28 mouse cellular contexts compared by ENCODE assay signal in the genomic region with DNA sequence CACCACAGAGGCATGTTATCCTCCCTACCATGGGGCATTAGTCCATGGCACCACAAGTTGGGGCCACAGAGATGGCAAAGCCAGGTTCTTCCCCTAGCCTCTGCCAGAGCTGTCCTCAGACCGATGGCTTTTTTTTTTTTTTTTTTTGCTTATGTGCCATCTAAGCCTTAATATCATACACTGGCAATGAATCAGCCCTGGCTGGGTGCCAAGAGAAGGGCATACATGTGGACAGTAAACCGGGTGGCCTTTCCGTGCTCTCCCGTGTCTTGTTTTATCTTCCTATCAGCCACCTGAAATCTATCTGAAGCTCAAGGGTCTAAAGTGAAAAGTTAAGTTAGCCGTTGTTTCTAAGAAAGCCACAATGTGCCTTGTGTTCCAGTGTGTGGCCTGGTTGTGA. TPM values are rescaled to one million over a fixed set of nuclear protein-coding genes. Genes with fewer than 3 reads are reported as not detected.
DNase-seq lines count a peak whose midpoint lies in the region; ATAC-seq and TF ChIP-seq lines count a peak whose summit lies in the region.
"Had no signal": no experiment of that assay in that cellular context is flagged by ENCODE, and none has a peak within 500 bp of the region (broad histone marks: within the 10 kb centered on the region; RNA-seq: fewer than 3 reads in every experiment).

No protein-coding gene starts in this region.

- peaks cover 12% of the 10 kb centered on the region; the same call in 1 of the 2 replicates for H3K4me1 ChIP-seq in hindbrain, embryonic 14.5 days (replicated peaks; ENCODE audit: control insufficient read depth, insufficient read depth, low read length)
- H3K4me1 ChIP-seq in hindbrain, embryonic 11.5 days (replicated peaks; ENCODE audit: control insufficient read depth, insufficient read depth, low read length) = peaks cover 7% of the 10 kb centered on the region; the same call in 1 of the 2 replicates
- no peaks in the 10 kb centered on the region for H3K4me1 ChIP-seq in megakaryocyte, embryonic 14.5 days
- H3K4me1 ChIP-seq in hindbrain, postnatal 0 days (ENCODE audit: insufficient read depth, low read length) = peaks cover 8% of the 10 kb centered on the region
- peaks cover 19% of the 10 kb centered on the region for H3K4me1 ChIP-seq in midbrain, embryonic 16.5 days (ENCODE audit: control insufficient read depth, insufficient read depth, low read length)
- H3K4me1 ChIP-seq: liver, embryonic 13.5 days had no signal

- peaks cover 40% of the 10 kb centered on the region for H3K27me3 ChIP-seq in hindbrain, embryonic 14.5 days (ENCODE audit: control insufficient read depth, insufficient read depth, low read length)
- peaks cover 37% of the 10 kb centered on the region for H3K27me3 ChIP-seq in hindbrain, embryonic 11.5 days (ENCODE audit: control insufficient read depth, insufficient read depth, low read length)
- peaks cover 7% of the 10 kb centered on the region for H3K27me3 ChIP-seq in megakaryocyte, embryonic 14.5 days (replicated peaks)
- H3K27me3 ChIP-seq in hindbrain, postnatal 0 days (ENCODE audit: insufficient read depth, low read length) = no peaks in the 10 kb centered on the region
- H3K27me3 ChIP-seq in midbrain, embryonic 16.5 days (ENCODE audit: control insufficient read depth, insufficient read depth, low read depth, low read length) = peaks cover 11% of the 10 kb centered on the region

- no peak for TF ChIP-seq CTCF in hindbrain, postnatal 0 days (IDR thresholded peaks at IDR 0.05; ENCODE audit: low read depth)

- no peak for DNase-seq in hindbrain, embryonic 14.5 days (ENCODE audit: low spot score)
- no peak for DNase-seq in hindbrain, embryonic 11.5 days (ENCODE audit: low spot score)
- DNase-seq in hindbrain, postnatal 0 days (ENCODE audit: low spot score) = peak; percentile 36
- no peak for DNase-seq in embryo, embryonic 11 days
- DNase-seq in MN1 (ENCODE audit: low spot score) = no peak
- DNase-seq: adrenal gland, adult 8-10 months; cerebellum, adult 11-12 months; gastrocnemius, postnatal 25 days; heart, adult 2 months; heart, postnatal 14 days; kidney, adult 2 months; kidney, postnatal 14 days; layer of hippocampus, postnatal 36 days; liver, embryonic 13.5 days; lung, adult 2 months; lung, postnatal 36 days; thymus, postnatal 25 days had no signal

- H3K4me2 ChIP-seq in hindbrain, embryonic 14.5 days (replicated peaks) = peak overlapping the region; percentile 77
- no peak overlapping the region for H3K4me2 ChIP-seq in hindbrain, embryonic 11.5 days (replicated peaks; ENCODE audit: low read depth, low read length)
- H3K4me2 ChIP-seq in hindbrain, postnatal 0 days (ENCODE audit: low read depth, low read length) = peak overlapping the region; percentile 64
- peak overlapping the region; percentile 96 for H3K4me2 ChIP-seq in midbrain, embryonic 16.5 days (ENCODE audit: low read length)
- H3K4me2 ChIP-seq: heart, embryonic 13.5 days; limb, embryonic 13.5 days; liver, embryonic 13.5 days had no signal

- WGBS in hindbrain, embryonic 14.5 days = 77% methylated on average over 5 of the region's 5 CpGs
- WGBS in hindbrain, embryonic 11.5 days = 86% methylated on average over 5 of the region's 5 CpGs
- WGBS in hindbrain, postnatal 0 days = 61% methylated on average over 5 of the region's 5 CpGs
- 87% methylated on average over 5 of the region's 5 CpGs for WGBS in midbrain, embryonic 16.5 days

- no peaks in the 10 kb centered on the region for H3K36me3 ChIP-seq in hindbrain, embryonic 14.5 days (replicated peaks; ENCODE audit: control insufficient read depth, insufficient read depth)
- no peaks in the 10 kb centered on the region for H3K36me3 ChIP-seq in hindbrain, embryonic 11.5 days (ENCODE audit: control insufficient read depth, insufficient read depth, low read length)
- H3K36me3 ChIP-seq in megakaryocyte, embryonic 14.5 days (replicated peaks; ENCODE audit: low read length) = no peaks in the 10 kb centered on the region
- no peaks in the 10 kb centered on the region for H3K36me3 ChIP-seq in hindbrain, postnatal 0 days (ENCODE audit: insufficient read depth, low read length)
- H3K36me3 ChIP-seq in midbrain, embryonic 16.5 days (ENCODE audit: control insufficient read depth, insufficient read depth, low read length) = no peaks in the 10 kb centered on the region
- H3K36me3 ChIP-seq: heart, embryonic 13.5 days; limb, embryonic 13.5 days; liver, embryonic 13.5 days had no signal

- peak overlapping the region; percentile 62; the same call in 1 of the 2 replicates for H3K9ac ChIP-seq in hindbrain, embryonic 14.5 days
- H3K9ac ChIP-seq in hindbrain, embryonic 11.5 days (ENCODE audit: low read depth, low read length) = no peak overlapping the region
- H3K9ac ChIP-seq in hindbrain, postnatal 0 days (replicated peaks; ENCODE audit: low read length) = peak overlapping the region; percentile 56; the same call in 1 of the 2 replicates
- no peak overlapping the region for H3K9ac ChIP-seq in midbrain, embryonic 16.5 days (ENCODE audit: low read depth, low read length)
- H3K9ac ChIP-seq: heart, embryonic 13.5 days; limb, embryonic 13.5 days; liver, embryonic 13.5 days had no signal

- no peak overlapping the region for H3K27ac ChIP-seq in hindbrain, embryonic 14.5 days
- H3K27ac ChIP-seq in hindbrain, embryonic 11.5 days (ENCODE audit: low read depth, low read length) = no peak overlapping the region
- no peak overlapping the region; the same call in 1 of the 2 replicates for H3K27ac ChIP-seq in hindbrain, postnatal 0 days
- no peak overlapping the region for H3K27ac ChIP-seq in midbrain, embryonic 16.5 days (ENCODE audit: low read length)
- H3K27ac ChIP-seq: heart, adult 2 months; heart, embryonic 13.5 days; limb, embryonic 13.5 days; liver, embryonic 13.5 days had no signal

- ATAC-seq in hindbrain, embryonic 14.5 days (ENCODE audit: low FRiP score) = no peak
- ATAC-seq in hindbrain, embryonic 11.5 days (ENCODE audit: low FRiP score) = no peak
- no peak for ATAC-seq in megakaryocyte, adult 5-6 weeks (ENCODE audit: poor library complexity, severe bottlenecking)
- ATAC-seq in hindbrain, postnatal 0 days = no peak
- ATAC-seq in midbrain, embryonic 16.5 days = no peak
- ATAC-seq: activated CD4-positive, CD25-positive, alpha-beta regulatory T cell, adult 4 months; forebrain, embryonic 16.5 days; inflammation-experienced regulatory T-cells, adult 6 months had no signal

- H3K9me3 ChIP-seq in hindbrain, embryonic 14.5 days (ENCODE audit: control insufficient read depth, low read length) = no peaks in the 10 kb centered on the region
- no peaks in the 10 kb centered on the region for H3K9me3 ChIP-seq in hindbrain, embryonic 11.5 days (ENCODE audit: control insufficient read depth, low read length)
- peaks cover 57% of the 10 kb centered on the region for H3K9me3 ChIP-seq in megakaryocyte, embryonic 14.5 days
- H3K9me3 ChIP-seq in hindbrain, postnatal 0 days (ENCODE audit: low read length) = no peaks in the 10 kb centered on the region
- H3K9me3 ChIP-seq in midbrain, embryonic 16.5 days (replicated peaks; ENCODE audit: control insufficient read depth, low read length, poor library complexity, severe bottlenecking) = no peaks in the 10 kb centered on the region
- H3K9me3 ChIP-seq: heart, embryonic 13.5 days; limb, embryonic 13.5 days had no signal

- peak overlapping the region; percentile 43 for H3K4me3 ChIP-seq in hindbrain, embryonic 14.5 days (replicated peaks; ENCODE audit: low read length)
- H3K4me3 ChIP-seq in hindbrain, embryonic 11.5 days (ENCODE audit: low read depth, low read length) = no peak overlapping the region
- H3K4me3 ChIP-seq in megakaryocyte, embryonic 14.5 days (replicated peaks) = peak overlapping the region; percentile 53
- peak overlapping the region; percentile 50 for H3K4me3 ChIP-seq in hindbrain, postnatal 0 days (ENCODE audit: low read length)
- H3K4me3 ChIP-seq in midbrain, embryonic 16.5 days (ENCODE audit: low read depth, low read length) = peak overlapping the region; percentile 61
- H3K4me3 ChIP-seq: heart, adult 2 months; heart, embryonic 13.5 days; limb, embryonic 13.5 days; liver, embryonic 13.5 days had no signal

RNA-seq across cellular contexts. Expression of a gene that starts 3.7 kb away (rescaled TPM):
- 35.2 and 44.7 TPM in 2 replicates for polyA plus RNA-seq in hindbrain, embryonic 14.5 days (2014; fragmentation: Nextera tagmentation; extraction: Ambion mirVana)
- 3.8 and 4.1 TPM in 2 replicates for polyA plus RNA-seq in hindbrain, embryonic 11.5 days (2014; fragmentation: Nextera tagmentation; extraction: Ambion mirVana)
- not detected in 2 replicates for polyA plus RNA-seq in megakaryocyte, embryonic 14.5 days (2012; ENCODE audit: insufficient read depth, low replicate concordance)
- total RNA-seq in megakaryocyte, adult 5-6 weeks (2015) = not detected in 2 replicates
- not detected in 2 replicates for total RNA-seq in megakaryocyte, adult 5-6 weeks (2017)
- total RNA-seq in hindbrain, postnatal 0 days (2014; rRNA removed) = 19.0 and 30.2 TPM in 2 replicates
- polyA plus RNA-seq in hindbrain, postnatal 0 days (2015; fragmentation: Nextera tagmentation; extraction: Ambion mirVana) = 42.1 and 42.6 TPM in 2 replicates
- polyA plus RNA-seq in midbrain, embryonic 16.5 days (2015; fragmentation: Nextera tagmentation; extraction: Ambion mirVana) = 49.8 and 64.9 TPM in 2 replicates
- total RNA-seq: adrenal gland, adult 8-10 months; gastrocnemius, postnatal 25 days; heart, adult 2 months; heart, postnatal 14 days; MEL had no signal
- polyA plus RNA-seq: activated CD4-positive, CD25-positive, alpha-beta regulatory T cell, adult 4 months; C2C12; heart, adult 2 months; kidney, adult 2 months; lung, adult 2 months; spleen, adult 2 months had no signal

Comparison
In these comparisons a context has a peak if more than half of its experiments do, and no peak if none do; other contexts are left out.
1. H3K9ac ChIP-seq: peak in hindbrain, embryonic 14.5 days (single experiment) and hindbrain, postnatal 0 days (single experiment); none in hindbrain, embryonic 11.5 days (single experiment) and midbrain, embryonic 16.5 days (single experiment).